Mouse (Mus musculus): ENCODE measurements at regions not wholly inside any gene's neighbourhood (a gene's known extent, or its start where the extent isn't known, plus 50 kb on each side); places are given as distances from the start of the nearest gene placed in this dataset.

DNA sequence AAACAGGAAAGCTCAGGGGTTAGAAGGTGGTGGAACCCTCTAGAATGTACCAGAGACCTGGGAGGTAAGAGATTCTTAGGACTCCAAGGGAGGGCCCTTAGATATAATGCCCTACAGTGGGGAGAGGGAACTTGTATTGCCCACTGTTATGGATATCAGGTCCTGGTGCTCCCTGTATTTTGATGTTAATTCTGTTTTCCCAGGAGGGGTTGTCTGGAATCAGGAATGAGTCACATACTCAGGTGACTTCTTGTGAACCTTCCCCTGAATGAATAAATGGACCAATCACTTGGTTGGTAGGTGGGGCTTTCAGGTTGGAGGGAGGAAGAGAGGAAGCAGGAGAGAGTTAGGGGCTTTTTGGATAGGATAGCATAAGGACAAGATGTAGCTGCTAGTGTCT lies 533.8 kb upstream of the Htr2c start:
- DNase-seq (ENCODE audit: low read depth, low spot score), result no peak

DNA sequence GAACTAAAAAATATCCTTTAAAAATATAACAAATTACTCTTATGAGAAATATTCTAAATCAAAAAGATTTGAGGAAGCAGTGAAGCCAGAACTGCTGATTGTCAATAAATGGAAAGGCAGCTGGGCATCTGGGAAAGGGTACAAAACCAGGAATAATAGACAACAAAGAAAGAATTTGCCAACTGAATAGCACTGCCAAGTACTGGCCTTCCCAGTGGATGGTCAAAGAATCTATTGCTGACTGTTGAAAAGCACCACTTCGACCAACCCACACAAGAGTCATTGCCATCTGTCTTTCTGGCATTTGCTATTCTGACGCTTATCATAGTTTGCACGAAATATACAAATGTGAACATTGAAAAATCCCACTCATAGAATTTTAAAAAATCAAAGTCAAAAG lies 502.4 kb upstream of the Htr2c start:
- peak; percentile 65 for DNase-seq (ENCODE audit: low read depth, low spot score)

DNA sequence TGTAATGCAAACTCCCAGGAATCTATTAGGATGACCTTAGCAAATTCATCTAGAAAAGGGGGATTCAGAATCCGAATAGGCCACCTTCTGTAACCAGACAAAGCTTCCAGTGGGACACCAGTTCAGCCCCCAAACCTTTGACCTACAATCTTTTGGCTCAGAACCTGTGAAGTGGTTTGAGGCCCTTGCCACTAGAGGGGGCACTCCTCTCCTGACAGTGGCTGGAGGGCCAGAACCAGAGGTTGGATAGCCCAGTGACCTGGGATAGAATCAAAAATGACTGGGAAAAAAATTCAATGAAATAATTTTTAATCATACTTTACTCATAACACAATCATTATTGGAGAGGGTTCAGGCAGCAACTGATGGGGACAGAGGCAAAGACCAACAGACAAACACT lies 484.7 kb upstream of the Htr2c start:
- DNase-seq (ENCODE audit: low read depth, low spot score), result no peak

DNA sequence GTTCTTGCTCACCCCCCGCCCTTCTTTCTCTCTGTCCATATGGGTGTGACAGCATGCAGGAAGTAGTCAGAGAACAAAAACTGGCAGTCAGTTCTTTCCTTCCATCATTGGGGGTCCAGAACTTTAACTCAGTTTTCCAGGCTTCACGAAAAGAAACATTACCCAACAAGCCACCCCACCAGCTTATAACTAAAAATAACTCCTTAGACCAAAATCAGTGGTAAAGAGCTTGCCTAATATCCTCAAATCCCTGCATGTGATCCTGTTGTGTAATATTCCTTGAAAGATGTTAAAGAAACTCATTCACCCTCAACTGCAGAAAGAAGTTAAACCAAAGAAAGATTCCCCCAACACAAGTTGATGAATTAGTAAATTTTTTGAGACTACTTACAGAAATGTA lies 449.8 kb upstream of the Htr2c start:
- no peak for DNase-seq (ENCODE audit: low read depth, low spot score)

DNA sequence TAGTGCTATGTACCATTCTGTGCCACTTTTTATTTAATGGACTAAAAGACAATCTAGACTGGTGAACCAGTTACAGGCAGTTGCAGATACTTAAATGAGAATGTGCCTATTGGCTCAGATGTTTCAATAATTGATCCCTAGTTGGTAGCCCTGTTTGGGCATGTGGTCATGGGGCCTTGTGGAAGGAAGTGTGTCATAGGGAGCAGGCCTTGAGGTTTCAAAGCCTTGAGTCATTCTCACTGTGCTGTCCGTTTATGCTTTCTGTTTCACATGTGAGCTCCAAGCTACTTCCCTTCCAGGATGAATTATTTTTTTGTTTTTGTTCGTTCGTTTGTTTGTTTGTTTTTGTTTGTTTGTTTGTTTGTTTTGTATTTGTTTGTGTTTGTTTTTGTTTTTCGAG lies 449.1 kb upstream of the Htr2c start:
- no peak for DNase-seq (ENCODE audit: low read depth, low spot score)

DNA sequence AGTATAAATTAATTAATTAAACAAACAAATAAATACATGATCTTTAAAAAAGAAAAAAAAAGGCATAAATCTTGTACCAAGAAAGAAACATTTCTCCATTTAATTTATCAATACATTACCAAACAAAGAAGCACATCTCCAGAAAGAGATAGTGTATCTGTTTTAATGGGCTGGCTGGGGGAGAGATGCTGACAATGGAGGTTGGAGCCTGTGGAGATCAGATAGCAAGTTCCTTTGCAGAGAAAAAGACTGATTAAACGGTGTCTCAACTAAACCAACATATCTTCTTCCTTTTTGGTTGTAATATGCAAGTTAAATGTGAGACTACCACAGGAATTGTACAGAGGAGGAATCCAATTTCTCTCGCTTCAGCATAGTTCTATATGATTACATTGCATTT lies 433.5 kb upstream of the Htr2c start:
- no peak for DNase-seq (ENCODE audit: low read depth, low spot score)

DNA sequence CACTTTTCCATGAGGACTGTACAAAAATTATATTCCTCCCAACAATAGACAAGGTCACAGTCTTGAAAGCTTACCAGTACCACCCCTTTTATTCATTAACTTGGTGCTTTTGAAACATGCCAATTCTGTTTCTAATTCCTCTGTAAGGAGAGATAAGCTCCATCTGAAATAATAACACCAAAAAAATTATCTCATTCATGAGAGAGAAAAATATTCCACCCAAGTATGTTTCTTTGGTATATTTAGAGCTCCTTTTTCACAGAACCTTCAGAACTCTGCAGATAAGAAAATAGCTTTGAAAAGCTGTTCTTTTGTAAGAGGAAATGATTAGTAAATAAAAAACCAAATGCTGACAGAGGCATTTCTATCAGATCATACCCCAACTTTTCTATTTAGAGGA lies 424.5 kb upstream of the Htr2c start:
- DNase-seq (ENCODE audit: low read depth, low spot score), result no peak

DNA sequence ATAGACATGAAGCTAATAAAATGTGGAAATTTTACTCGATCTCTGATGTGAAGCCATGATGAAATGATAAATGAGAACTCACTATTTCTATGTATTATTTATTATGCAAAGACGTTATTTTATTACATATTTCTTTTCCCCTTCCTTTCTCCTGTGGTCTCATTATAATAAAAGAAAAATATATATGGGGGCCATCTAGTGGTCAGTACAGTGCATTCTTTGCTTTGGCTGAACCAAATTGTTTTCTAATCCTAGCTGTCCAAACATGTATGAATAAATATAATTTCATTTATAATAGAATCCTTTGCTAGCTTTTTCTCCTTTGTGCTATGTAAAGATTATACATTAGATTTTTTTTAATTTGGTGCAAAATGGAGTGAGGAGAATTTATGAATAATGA lies 403.7 kb upstream of the Htr2c start:
- no peak for DNase-seq (ENCODE audit: low read depth, low spot score)
